ENCODE assay signal across 13 mouse cellular contexts in genomic region chr7:126167426-126167825, GRCm38 (mm10). TPM values are rescaled to one million over a fixed set of nuclear protein-coding genes. Genes with fewer than 3 reads are reported as not detected.
A peak's percentile ranks its signal among the peaks of the same experiment; 100 is the strongest.
DNase-seq lines count a peak whose midpoint lies in the region; ATAC-seq and TF ChIP-seq lines count a peak whose summit lies in the region.
"Had no signal": no experiment of that assay in that cellular context is flagged by ENCODE, and none has a peak within 500 bp of the region (broad histone marks: within the 10 kb centered on the region; RNA-seq: fewer than 3 reads in every experiment).

No protein-coding gene starts in this region.

- peak; percentile 29 to 32 for DNase-seq in adrenal gland, postnatal 36 days
- no peak for DNase-seq in adrenal gland, adult 18-20 months (ENCODE audit: low spot score in 2 of 2)
- peak; percentile 60 for DNase-seq in midbrain, embryonic 11.5 days (ENCODE audit: low spot score, missing footprints)
- peak; percentile 69 for DNase-seq in kidney, adult 9 months
- peak; percentile 29 for DNase-seq in yolk sac, embryonic 10.5 days (ENCODE audit: low spot score)
- DNase-seq in gastrocnemius, postnatal 36 days = no peak
- no peak for DNase-seq in lung, postnatal 0 days (ENCODE audit: low spot score)
- DNase-seq: B cell, adult 2 months; cerebellum, adult 8-10 months had no signal

- peaks cover 14% of the 10 kb centered on the region for H3K36me3 ChIP-seq in midbrain, embryonic 11.5 days (ENCODE audit: control insufficient read depth, insufficient read depth, low read length)
- H3K36me3 ChIP-seq in midbrain, embryonic 16.5 days (ENCODE audit: control insufficient read depth, insufficient read depth, low read length) = peaks cover 12% of the 10 kb centered on the region; the same call in 1 of the 2 replicates
- H3K36me3 ChIP-seq in lung, postnatal 0 days (ENCODE audit: insufficient read depth, low read length) = no peaks in the 10 kb centered on the region

- 65% methylated on average over 3 of the region's 3 CpGs for WGBS in midbrain, embryonic 11.5 days
- 73% methylated on average over 3 of the region's 3 CpGs for WGBS in midbrain, embryonic 16.5 days
- WGBS in lung, postnatal 0 days = 28% methylated on average over 3 of the region's 3 CpGs

- no peak overlapping the region for H3K4me3 ChIP-seq in midbrain, embryonic 11.5 days (ENCODE audit: low read depth, low read length)
- H3K4me3 ChIP-seq in midbrain, embryonic 16.5 days (ENCODE audit: low read depth, low read length) = no peak overlapping the region
- no peak overlapping the region for H3K4me3 ChIP-seq in lung, postnatal 0 days (ENCODE audit: low read depth, low read length)
- H3K4me3 ChIP-seq: hindbrain, embryonic 13.5 days; layer of hippocampus, adult 2 months had no signal

- no peak for TF ChIP-seq EP300 in lung, postnatal 0 days (IDR thresholded peaks at IDR 0.05)

- TF ChIP-seq CTCF in lung, postnatal 0 days (IDR thresholded peaks at IDR 0.05) = no peak

- no peaks in the 10 kb centered on the region for H3K9me3 ChIP-seq in midbrain, embryonic 11.5 days (ENCODE audit: control insufficient read depth, low read length)
- no peaks in the 10 kb centered on the region for H3K9me3 ChIP-seq in midbrain, embryonic 16.5 days (replicated peaks; ENCODE audit: control insufficient read depth, low read length, poor library complexity, severe bottlenecking)
- H3K9me3 ChIP-seq in lung, postnatal 0 days (ENCODE audit: low read length) = no peaks in the 10 kb centered on the region
- H3K9me3 ChIP-seq: hindbrain, embryonic 13.5 days had no signal

- no peak overlapping the region for H3K9ac ChIP-seq in midbrain, embryonic 11.5 days (ENCODE audit: low read length)
- no peak overlapping the region for H3K9ac ChIP-seq in midbrain, embryonic 16.5 days (ENCODE audit: low read depth, low read length)
- H3K9ac ChIP-seq in lung, postnatal 0 days (replicated peaks; ENCODE audit: low read depth) = no peak overlapping the region
- H3K9ac ChIP-seq: hindbrain, embryonic 13.5 days had no signal

- H3K27ac ChIP-seq in midbrain, embryonic 11.5 days (ENCODE audit: low read depth, low read length) = no peak overlapping the region
- H3K27ac ChIP-seq in midbrain, embryonic 16.5 days (ENCODE audit: low read length) = no peak overlapping the region
- no peak overlapping the region for H3K27ac ChIP-seq in lung, postnatal 0 days (ENCODE audit: low read length)
- H3K27ac ChIP-seq: hindbrain, embryonic 13.5 days; layer of hippocampus, adult 2 months; macrophage had no signal

- intact Hi-C loops in gastrocnemius, postnatal 36 days (cut with DNase I) = no loop called here

- no peak overlapping the region for H3K4me2 ChIP-seq in midbrain, embryonic 11.5 days
- no peak overlapping the region for H3K4me2 ChIP-seq in midbrain, embryonic 16.5 days (ENCODE audit: low read length)
- no peak overlapping the region for H3K4me2 ChIP-seq in lung, postnatal 0 days (replicated peaks; ENCODE audit: low read depth, low read length)
- H3K4me2 ChIP-seq: hindbrain, embryonic 13.5 days had no signal

- no peaks in the 10 kb centered on the region for H3K4me1 ChIP-seq in midbrain, embryonic 11.5 days (ENCODE audit: control insufficient read depth, insufficient read depth, low read length)
- H3K4me1 ChIP-seq in midbrain, embryonic 16.5 days (ENCODE audit: control insufficient read depth, insufficient read depth, low read length) = peaks cover 7% of the 10 kb centered on the region
- H3K4me1 ChIP-seq in lung, postnatal 0 days (ENCODE audit: insufficient read depth, low read depth, low read length) = no peaks in the 10 kb centered on the region
- H3K4me1 ChIP-seq: hindbrain, embryonic 13.5 days had no signal

- ATAC-seq in midbrain, embryonic 11.5 days (ENCODE audit: low FRiP score) = no peak
- ATAC-seq in midbrain, embryonic 16.5 days = no peak
- ATAC-seq in lung, postnatal 0 days = no peak

- no peaks in the 10 kb centered on the region for H3K27me3 ChIP-seq in midbrain, embryonic 11.5 days (ENCODE audit: control insufficient read depth, insufficient read depth, low read length)
- no peaks in the 10 kb centered on the region for H3K27me3 ChIP-seq in midbrain, embryonic 16.5 days (ENCODE audit: control insufficient read depth, insufficient read depth, low read depth, low read length)
- no peaks in the 10 kb centered on the region for H3K27me3 ChIP-seq in lung, postnatal 0 days (replicated peaks; ENCODE audit: insufficient read depth, low read length)
- H3K27me3 ChIP-seq: hindbrain, embryonic 13.5 days had no signal

RNA-seq across cellular contexts. Expression of gene Xpo6, which starts 32.9 kb away (rescaled TPM):
- total RNA-seq in adrenal gland, postnatal 36 days (2021) = 10 to 100 TPM; 87.8 to 89.1 TPM
- 10 to 100 TPM; 80.9 to 99.4 TPM for total RNA-seq in adrenal gland, adult 18-20 months (2021)
- 56.2 TPM in 2 replicates for polyA plus RNA-seq in midbrain, embryonic 11.5 days (2014; fragmentation: Nextera tagmentation; extraction: Ambion mirVana)
- 49.7 and 51.0 TPM in 2 replicates for polyA plus RNA-seq in midbrain, embryonic 16.5 days (2015; fragmentation: Nextera tagmentation; extraction: Ambion mirVana)
- total RNA-seq in gastrocnemius, postnatal 36 days (2021) = 10 to 100 TPM; 16.3 to 19.4 TPM
- 19.7 and 20.8 TPM in 2 replicates for polyA plus RNA-seq in lung, postnatal 0 days (2015; fragmentation: Nextera tagmentation; extraction: Ambion mirVana)

Comparison
In these comparisons a context has a peak if more than half of its experiments do, and no peak if none do; other contexts are left out.
1. DNase-seq: peak in adrenal gland, postnatal 36 days (2 of 2), midbrain, embryonic 11.5 days (single experiment), kidney, adult 9 months (single experiment) and yolk sac, embryonic 10.5 days (single experiment); none in adrenal gland, adult 18-20 months (0 of 2), gastrocnemius, postnatal 36 days (0 of 2) and lung, postnatal 0 days (single experiment).
2. RNA of gene Xpo6, which starts 32.9 kb away (total RNA-seq): 80.9 to 99.4 TPM in adrenal gland, adult 18-20 months and 87.8 to 89.1 TPM in adrenal gland, postnatal 36 days; 16.3 to 19.4 TPM in gastrocnemius, postnatal 36 days; every median in the first group is over 4 times any median in the second.